Mouse (Mus musculus): ENCODE data around the gene Oxct1.

Oxct1 gene

GRCm38 (mm10) chr15:4101025-4101424, 74.8 kb downstream of the Oxct1 start:
- DNase-seq (ENCODE audit: extremely low read depth, insufficient read length, low spot score), result no peak

GRCm38 (mm10) chr15:4104319-4104718, 78.1 kb downstream of the Oxct1 start:
- no peak for DNase-seq (ENCODE audit: extremely low read depth, insufficient read length, low spot score)

- no peak for DNase-seq (ENCODE audit: extremely low read depth, insufficient read length, low spot score)
These were observed 79.3 kb downstream of the Oxct1 start for GRCm38 (mm10) chr15:4105498-4105897.

GRCm38 (mm10) chr15:4119962-4120361, 93.8 kb downstream of the Oxct1 start:
- DNase-seq (ENCODE audit: extremely low read depth, insufficient read length, low spot score), result no peak

GRCm38 (mm10) chr15:4124648-4125047, 98.5 kb downstream of the Oxct1 start:
- DNase-seq (ENCODE audit: extremely low read depth, insufficient read length, low spot score), result no peak

- no peak for DNase-seq (ENCODE audit: extremely low read depth, insufficient read length, low spot score)
These were observed 112.3 kb downstream of the Oxct1 start for GRCm38 (mm10) chr15:4138524-4138923.

- no peak for DNase-seq (ENCODE audit: extremely low read depth, insufficient read length, low spot score)
These were observed 113.3 kb downstream of the Oxct1 start for GRCm38 (mm10) chr15:4139516-4139915.

- no peak for DNase-seq (ENCODE audit: extremely low read depth, insufficient read length, low spot score)
These were observed 119.2 kb downstream of the Oxct1 start for GRCm38 (mm10) chr15:4145352-4145751.

- no peak for DNase-seq (ENCODE audit: extremely low read depth, insufficient read length, low spot score)
These were observed 121.5 kb downstream of the Oxct1 start for GRCm38 (mm10) chr15:4147700-4148099.

- no peak for DNase-seq (ENCODE audit: extremely low read depth, insufficient read length, low spot score)
These were observed 122.6 kb downstream of the Oxct1 start for GRCm38 (mm10) chr15:4148649-4149389.

GRCm38 (mm10) chr15:4154646-4155045, 128.5 kb downstream of the Oxct1 start:
- DNase-seq (ENCODE audit: extremely low read depth, insufficient read length, low spot score), result no peak

- DNase-seq (ENCODE audit: extremely low read depth, insufficient read length, low spot score), result no peak
These were observed 141.8 kb downstream of the Oxct1 start for GRCm38 (mm10) chr15:4167946-4168345.

- DNase-seq (ENCODE audit: extremely low read depth, insufficient read length, low spot score), result no peak
These were observed 145.4 kb downstream of the Oxct1 start for GRCm38 (mm10) chr15:4171600-4171999.

- DNase-seq (ENCODE audit: extremely low read depth, insufficient read length, low spot score), result no peak
These were observed 171.7 kb downstream of the Oxct1 start for GRCm38 (mm10) chr15:4197913-4198312.
